Mouse (Mus musculus): Measurements from ENCODE around the gene Gm14214.

GRCm38 (mm10) chr2:154817788-154818187, 48.0 kb upstream of the Gm14214 start:
- TF ChIP-seq CTCF (IDR thresholded peaks at IDR 0.05; ENCODE audit: control insufficient read depth, insufficient read depth, insufficient read length), result peak; percentile 11
- TF ChIP-seq FOSL1 (IDR thresholded peaks at IDR 0.05; ENCODE audit: insufficient read depth, low read length, poor library complexity, severe bottlenecking), result no peak

Measured in C2C12 (cell line).